31 mouse cellular contexts compared by ENCODE assay signal in genomic region chr19:8632029-8632428, GRCm38 (mm10). TPM values are rescaled to one million over a fixed set of nuclear protein-coding genes. Genes with fewer than 3 reads are reported as not detected.
"Had no signal": no experiment of that assay in that cellular context is flagged by ENCODE, and none has a peak within 500 bp of the region (broad histone marks: within the 10 kb centered on the region; RNA-seq: fewer than 3 reads in every experiment).

No protein-coding gene starts in this region.

- DNase-seq: gastrocnemius, adult 2 months; gastrocnemius, postnatal 10 days; gastrocnemius, postnatal 25 days; heart, adult 18-20 months; heart, postnatal 10 days; heart, postnatal 4 days; kidney, adult 11 months; kidney, adult 2 months; kidney, postnatal 10 days; kidney, postnatal 25 days; layer of hippocampus, adult 9-11 months; layer of hippocampus, postnatal 36 days; liver; liver, embryonic 13.5 days had no signal

- H3K36me3 ChIP-seq: heart, embryonic 10.5 days; heart, embryonic 12.5 days; hindbrain, embryonic 13.5 days; hindbrain, embryonic 15.5 days; limb, embryonic 10.5 days; limb, embryonic 12.5 days; liver, embryonic 13.5 days had no signal

- H3K9me3 ChIP-seq: heart, embryonic 10.5 days; heart, embryonic 12.5 days; hindbrain, embryonic 13.5 days; hindbrain, embryonic 15.5 days; limb, embryonic 10.5 days; limb, embryonic 12.5 days; liver, embryonic 13.5 days had no signal

- H3K4me3 ChIP-seq: gastrocnemius, adult 2 months; heart, embryonic 10.5 days; heart, embryonic 12.5 days; hindbrain, embryonic 13.5 days; hindbrain, embryonic 15.5 days; limb, embryonic 10.5 days; limb, embryonic 12.5 days; liver, embryonic 13.5 days had no signal

- H3K4me2 ChIP-seq: heart, embryonic 12.5 days; hindbrain, embryonic 13.5 days; hindbrain, embryonic 15.5 days; limb, embryonic 12.5 days; liver, embryonic 13.5 days had no signal

- H3K9ac ChIP-seq: heart, embryonic 12.5 days; hindbrain, embryonic 13.5 days; hindbrain, embryonic 15.5 days; limb, embryonic 12.5 days; liver, embryonic 13.5 days had no signal

- H3K27ac ChIP-seq: gastrocnemius, adult 2 months; heart, embryonic 10.5 days; hindbrain, embryonic 13.5 days; hindbrain, embryonic 15.5 days; hindbrain, postnatal 0 days; limb, embryonic 10.5 days; limb, embryonic 12.5 days; liver, embryonic 13.5 days had no signal

- H3K4me1 ChIP-seq: heart, embryonic 10.5 days; heart, embryonic 12.5 days; hindbrain, embryonic 13.5 days; hindbrain, embryonic 15.5 days; limb, embryonic 10.5 days; limb, embryonic 12.5 days had no signal

- H3K27me3 ChIP-seq: heart, embryonic 12.5 days; hindbrain, embryonic 13.5 days; hindbrain, embryonic 15.5 days; limb, embryonic 12.5 days; liver, embryonic 13.5 days had no signal

- ATAC-seq: hindbrain, postnatal 0 days; intestine, embryonic 16.5 days had no signal

RNA-seq across cellular contexts. Expression of gene Slc22a6, which starts 14.2 kb away (rescaled TPM):
- total RNA-seq: gastrocnemius, adult 2 months; gastrocnemius, postnatal 10 days; gastrocnemius, postnatal 25 days; gastrocnemius, postnatal 4 days; granulocyte monocyte progenitor cell, adult 5-6 weeks; heart, adult 18-20 months; heart, adult 8-10 months; heart, postnatal 10 days; heart, postnatal 25 days; heart, postnatal 4 days had no signal
- polyA plus RNA-seq: heart, embryonic 12.5 days; heart, embryonic 14.5 days; heart, embryonic 16.5 days; intestine, embryonic 14.5 days; intestine, embryonic 16.5 days; large intestine, adult 2 months; limb, embryonic 10.5 days; limb, embryonic 12.5 days; liver, embryonic 13.5 days had no signal

RNA-seq across cellular contexts. Expression of gene Chrm1, which starts 31.6 kb away (rescaled TPM):
- total RNA-seq: gastrocnemius, adult 2 months; gastrocnemius, postnatal 25 days; heart, postnatal 10 days; heart, postnatal 25 days; heart, postnatal 4 days had no signal
- polyA plus RNA-seq: heart, embryonic 12.5 days; kidney, embryonic 14.5 days; liver, embryonic 13.5 days had no signal

RNA-seq across cellular contexts. Expression of gene Slc22a8, which starts 41.0 kb away (rescaled TPM):
- total RNA-seq: gastrocnemius, adult 2 months; gastrocnemius, postnatal 25 days; gastrocnemius, postnatal 4 days; granulocyte monocyte progenitor cell, adult 5-6 weeks; heart, adult 18-20 months; heart, postnatal 25 days; heart, postnatal 4 days had no signal
- polyA plus RNA-seq: heart, embryonic 12.5 days; heart, embryonic 14.5 days; large intestine, adult 2 months; limb, embryonic 10.5 days; limb, embryonic 12.5 days had no signal
